Mouse (Mus musculus) hindbrain, embryonic 10.5 days (tissue): ENCODE data around the gene Mcpt1. TPM values are rescaled to one million over a fixed set of nuclear protein-coding genes. Genes with fewer than 3 reads are reported as not detected.
"Not testable (repeated sequence)": the region's sequence is repeated elsewhere in the genome, so short reads cannot be mapped to it uniquely, and the experiment has no call there.

Experiments
- DNase-seq: peaks from one replicate; pipeline ENCODE4 v3.0.0-alpha.2; 2017; ENCODE audit warnings: low spot score
- H3K27ac ChIP-seq: fragments of 300-500 bp; sonication (generic); 2 replicates; pipeline ENCODE4 v1.5.1; 2016; ENCODE audit warnings: mild to moderate bottlenecking, moderate library complexity
- H3K27me3 ChIP-seq: fragments of 300-500 bp; sonication (generic); 2 replicates; pipeline ENCODE4 v1.6.1; 2016; ENCODE audit warnings: mild to moderate bottlenecking; ENCODE audit not compliant: poor library complexity, insufficient read depth, severe bottlenecking
- H3K36me3 ChIP-seq: fragments of 300-500 bp; sonication (generic); 2 replicates; pipeline ENCODE4 v1.6.1; 2016; ENCODE audit warnings: mild to moderate bottlenecking, moderate library complexity
- H3K4me1 ChIP-seq: fragments of 300-500 bp; sonication (generic); replicated peaks from 2 replicates; pipeline ENCODE4 v1.6.1; 2016; ENCODE audit warnings: mild to moderate bottlenecking
- H3K4me3 ChIP-seq: fragments of 300-500 bp; sonication (generic); 2 replicates; pipeline ENCODE4 v1.5.1; 2016; ENCODE audit warnings: mild to moderate bottlenecking, moderate library complexity
- H3K9me3 ChIP-seq: fragments of 300-500 bp; sonication (generic); 2 replicates; pipeline ENCODE4 v1.6.1; 2016; ENCODE audit warnings: mild to moderate bottlenecking, moderate library complexity
- WGBS: fragments of 180-500 bp; shearing (Covaris S2); methylation state at CpG from one replicate; pipeline ENCODE4 v1.1.7; 2016; 5-methylcytosine and 5-hydroxymethylcytosine counted together
- polyA plus RNA-seq: library from polyadenylated mRNA; unstranded; fragments of >200 nt; fragmentation: Nextera tagmentation; extraction: Ambion mirVana; gene quantifications from 2 replicates; pipeline ENCODE4 v1.2.1, GENCODE M21; 2016

Mcpt1 gene
- polyA plus RNA-seq = not detected in 2 replicates

GRCm38 (mm10) chr14:56017671-56018070, at the start of gene Mcpt1:
Mcpt1 (plus strand) TSS chr14:56017971.
- H3K4me1 ChIP-seq, H3K36me3 ChIP-seq, H3K27me3 ChIP-seq, DNase-seq, H3K9me3 ChIP-seq, H3K27ac ChIP-seq, H3K4me3 ChIP-seq: not testable (repeated sequence)
- 85% methylated on average over 3 of the region's 3 CpGs for WGBS

GRCm38 (mm10) chr14:55987464-55987863, 30.3 kb upstream of the Mcpt1 start:
- DNase-seq, H3K27ac ChIP-seq, H3K4me1 ChIP-seq, H3K27me3 ChIP-seq, H3K36me3 ChIP-seq, H3K9me3 ChIP-seq, H3K4me3 ChIP-seq: not testable (repeated sequence)
- 83% methylated on average over 2 of the region's 3 CpGs for WGBS

GRCm38 (mm10) chr14:56013147-56013546, 4.6 kb upstream of the Mcpt1 start:
- WGBS = 78% methylated on average over 3 of the region's 3 CpGs
- Histone ChIP-seq H3K9me3 (no peaks in the 10 kb centered on the region), H3K4me3 (no peak overlapping the region), H3K27me3 (no peaks in the 10 kb centered on the region), H3K4me1 (no peaks in the 10 kb centered on the region), H3K36me3 (no peaks in the 10 kb centered on the region), H3K27ac (no peak overlapping the region)
- no peak for DNase-seq

GRCm38 (mm10) chr14:56013924-56014323, 3.8 kb upstream of the Mcpt1 start:
- H3K27ac ChIP-seq = no peak overlapping the region
- WGBS = 90% methylated on average over 2 of the region's 2 CpGs
- no peak overlapping the region for H3K4me3 ChIP-seq
- no peak for DNase-seq
- H3K4me1 ChIP-seq = no peaks in the 10 kb centered on the region
- no peaks in the 10 kb centered on the region for H3K9me3 ChIP-seq
- H3K27me3 ChIP-seq = no peaks in the 10 kb centered on the region
- H3K36me3 ChIP-seq = no peaks in the 10 kb centered on the region

GRCm38 (mm10) chr14:56019446-56019845, 1.7 kb downstream of the Mcpt1 start:
- Histone ChIP-seq H3K36me3 (no peaks in the 10 kb centered on the region), H3K27me3 (no peaks in the 10 kb centered on the region), H3K9me3 (no peaks in the 10 kb centered on the region), H3K27ac (no peak overlapping the region), H3K4me3 (no peak overlapping the region), H3K4me1 (no peaks in the 10 kb centered on the region)
- WGBS = 78% methylated on average over 1 of the region's 1 CpGs
- DNase-seq = no peak

GRCm38 (mm10) chr14:56021305-56021704, 3.5 kb downstream of the Mcpt1 start:
- H3K4me1 ChIP-seq, H3K27me3 ChIP-seq, H3K9me3 ChIP-seq, H3K36me3 ChIP-seq, H3K4me3 ChIP-seq, DNase-seq, H3K27ac ChIP-seq: not testable (repeated sequence)
- 85% methylated on average over 4 of the region's 4 CpGs for WGBS

- not testable (repeated sequence) for H3K36me3 ChIP-seq, H3K27me3 ChIP-seq, DNase-seq, H3K27ac ChIP-seq, H3K9me3 ChIP-seq, H3K4me3 ChIP-seq, H3K4me1 ChIP-seq
- 79% methylated on average over 3 of the region's 3 CpGs for WGBS
Observed at GRCm38 (mm10) chr14:56030395-56030794, 12.6 kb downstream of the Mcpt1 start, which contains the start of gene Mcpt9. Mcpt9 (minus strand) TSS chr14:56030495.

DNA sequence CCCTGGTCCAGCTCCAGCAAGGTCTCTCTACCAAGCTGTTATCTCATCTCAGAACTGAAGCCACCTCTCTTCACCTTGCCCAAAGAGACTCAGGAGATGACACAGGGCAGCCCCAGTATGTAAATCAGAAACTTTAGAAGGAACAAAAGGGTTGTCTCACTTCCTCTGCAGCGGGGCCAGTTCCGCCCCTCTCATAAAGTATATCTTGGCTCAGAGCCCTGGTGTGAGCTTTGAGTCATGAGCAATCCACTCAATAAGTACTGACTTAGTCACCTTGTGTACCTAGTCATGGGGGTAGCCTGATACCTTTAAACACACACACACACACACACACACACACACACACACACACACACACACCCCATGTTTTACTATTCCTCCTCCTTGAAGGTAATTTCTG, 16.7 kb downstream of the Mcpt1 start:
- no peaks in the 10 kb centered on the region for H3K27me3 ChIP-seq
- H3K4me3 ChIP-seq = no peak overlapping the region
- H3K27ac ChIP-seq = no peak overlapping the region
- no peaks in the 10 kb centered on the region for H3K4me1 ChIP-seq
- H3K9me3 ChIP-seq = no peaks in the 10 kb centered on the region
- no peak for DNase-seq
- no peaks in the 10 kb centered on the region for H3K36me3 ChIP-seq
- WGBS = 93% methylated on average over 2 of the region's 2 CpGs

DNA sequence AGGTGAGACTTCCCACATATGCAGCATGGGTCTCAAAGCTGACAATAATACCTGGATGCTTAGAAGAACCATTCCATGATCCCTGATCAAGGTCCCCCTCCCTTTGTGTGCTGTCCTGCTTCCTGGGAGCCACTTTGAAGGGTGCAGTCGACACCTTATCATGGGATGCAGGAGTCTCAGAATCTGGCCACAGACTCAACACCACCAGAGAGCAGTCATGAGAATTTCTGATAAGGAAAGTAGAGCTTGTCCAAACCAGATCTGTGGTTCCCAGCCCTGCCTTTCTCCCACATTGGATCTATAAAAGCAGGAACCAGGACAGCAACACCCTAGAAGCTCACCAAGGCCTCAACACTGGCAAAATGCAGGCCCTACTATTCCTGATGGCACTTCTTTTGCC, 24.0 kb downstream of the Mcpt1 start, which contains the start of gene Mcpt2:
Gene Mcpt2 (plus strand): TSS at position 250 of the 400 bp plus-strand sequence.
- H3K4me1 ChIP-seq, DNase-seq, H3K27ac ChIP-seq, H3K9me3 ChIP-seq, H3K27me3 ChIP-seq, H3K36me3 ChIP-seq, H3K4me3 ChIP-seq: not testable (repeated sequence)
- 80% methylated on average over 1 of the region's 1 CpGs for WGBS

GRCm38 (mm10) chr14:56055408-56055807, 37.6 kb downstream of the Mcpt1 start:
- Histone ChIP-seq H3K4me3 (no peak overlapping the region), H3K36me3 (no peaks in the 10 kb centered on the region), H3K9me3 (no peaks in the 10 kb centered on the region), H3K4me1 (no peaks in the 10 kb centered on the region), H3K27me3 (no peaks in the 10 kb centered on the region), H3K27ac (no peak overlapping the region)
- 87% methylated on average over 3 of the region's 3 CpGs for WGBS
- no peak for DNase-seq

DNA sequence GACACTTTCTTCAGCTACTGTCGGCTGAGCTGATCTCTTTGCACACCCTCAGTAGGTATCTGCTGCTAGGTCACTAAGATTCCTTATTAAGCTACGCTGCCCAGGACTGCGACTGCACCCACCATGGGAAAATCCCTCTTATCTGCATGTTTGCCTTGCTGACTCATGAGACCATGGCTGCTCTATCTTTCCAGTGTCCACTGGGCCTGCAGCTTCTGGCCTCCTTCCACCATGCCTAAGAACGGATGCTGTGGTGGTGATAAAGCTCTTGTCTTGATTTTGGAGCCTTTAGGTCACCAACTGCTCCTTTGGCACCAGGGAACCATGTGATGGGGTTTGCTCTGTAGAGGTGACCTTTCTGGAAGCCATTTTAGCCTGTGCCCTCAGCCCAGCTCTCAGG, 40.0 kb downstream of the Mcpt1 start:
- DNase-seq = no peak
- Histone ChIP-seq H3K4me3 (no peak overlapping the region), H3K4me1 (no peaks in the 10 kb centered on the region), H3K27me3 (no peaks in the 10 kb centered on the region), H3K36me3 (no peaks in the 10 kb centered on the region), H3K27ac (no peak overlapping the region), H3K9me3 (no peaks in the 10 kb centered on the region)
- WGBS = 87% methylated on average over 4 of the region's 4 CpGs

GRCm38 (mm10) chr14:56062213-56062612, 44.4 kb downstream of the Mcpt1 start, which contains the start of gene Mcpt4:
Mcpt4 (minus strand) TSS chr14:56062313.
- DNase-seq, H3K27ac ChIP-seq, H3K27me3 ChIP-seq, H3K9me3 ChIP-seq, H3K36me3 ChIP-seq, H3K4me3 ChIP-seq, H3K4me1 ChIP-seq: not testable (repeated sequence)
- WGBS = 76% methylated on average over 3 of the region's 3 CpGs
